Mouse (Mus musculus): ENCODE measurements around the gene Lamtor1. TPM values are rescaled to one million over a fixed set of nuclear protein-coding genes. Genes with fewer than 3 reads are reported as not detected.

Gene Lamtor1
- total RNA-seq, 1 experiment = 106 TPM

- Histone ChIP-seq H3K9ac (ENCODE audit: insufficient read depth, low read depth, low read length, poor library complexity, severe bottlenecking) (no peak overlapping the region), H3K9me3 (ENCODE audit: control insufficient read depth, insufficient read depth, low read depth, low read length) (no peaks in the 10 kb centered on the region), H3K4me1 (ENCODE audit: control insufficient read depth in 2 of 2, insufficient read depth in 2 of 2, low read length in 2 of 2, poor library complexity in 1 of 2) (peaks cover 9 to 13% of the 10 kb centered on the region in 2 experiments; a peak in 3 of 4 replicates), H3K36me3 (ENCODE audit: control insufficient read depth, insufficient read depth, low read length, poor library complexity, severe bottlenecking) (peaks cover 27% of the 10 kb centered on the region), H3K27ac (ENCODE audit: insufficient read depth, low read depth, low read length, poor library complexity, severe bottlenecking) (no peak overlapping the region), H3K4me3 (ENCODE audit: insufficient read depth in 1 of 2, low read depth in 1 of 2, low read length in 2 of 2, poor library complexity in 1 of 2, severe bottlenecking in 1 of 2) (no peak overlapping the region)
- in situ Hi-C loops (cut with MboI; ENCODE audit: low sequenced_read_pairs in 2 of 2, unreplicated experiment in 2 of 2) = no loop called here
- DNase-seq (ENCODE audit: low read depth, low spot score) = no peak
- TF ChIP-seq HCFC1 (IDR thresholded peaks at IDR 0.05; ENCODE audit: borderline replicate concordance, insufficient read depth, low read length) = no peak
- no peak for TF ChIP-seq ZC3H11A (IDR thresholded peaks at IDR 0.05; ENCODE audit: borderline replicate concordance, low read depth, low read length)
- TF ChIP-seq ZNF384 (IDR thresholded peaks at IDR 0.05; ENCODE audit: low read depth, low read length) = no peak
- no peak for TF ChIP-seq CHD2 (IDR thresholded peaks at IDR 0.05; ENCODE audit: low read depth, low read length)
- no peak for TF ChIP-seq MAFK (IDR thresholded peaks at IDR 0.05; ENCODE audit: insufficient read depth, low read depth, low read length)
Measured at GRCm38 (mm10) chr7:101862291-101862690, 43.4 kb upstream of the Lamtor1 start.

GRCm38 (mm10) chr7:101863415-101863814, 42.3 kb upstream of the Lamtor1 start, which contains the start of gene Anapc15:
Anapc15 (plus strand) TSS chr7:101863715.
- Histone ChIP-seq H3K9me3 (ENCODE audit: control insufficient read depth, insufficient read depth, low read depth, low read length) (no peaks in the 10 kb centered on the region), H3K4me1 (ENCODE audit: control insufficient read depth in 2 of 2, insufficient read depth in 2 of 2, low read length in 2 of 2, poor library complexity in 1 of 2) (peaks cover 9 to 16% of the 10 kb centered on the region in 2 experiments), H3K27ac (ENCODE audit: insufficient read depth, low read depth, low read length, poor library complexity, severe bottlenecking) (no peak within 1 kb of the TSS; the same call in 1 of the 2 replicates), H3K9ac (ENCODE audit: insufficient read depth, low read depth, low read length, poor library complexity, severe bottlenecking) (peak within 1 kb of the TSS; percentile 20; the same call in 1 of the 2 replicates), H3K4me3 (ENCODE audit: insufficient read depth in 1 of 2, low read depth in 1 of 2, low read length in 2 of 2, poor library complexity in 1 of 2, severe bottlenecking in 1 of 2) (no peak within 1 kb of the TSS), H3K36me3 (ENCODE audit: control insufficient read depth, insufficient read depth, low read length, poor library complexity, severe bottlenecking) (peaks cover 19% of the 10 kb centered on the region)
- TF ChIP-seq ZC3H11A (IDR thresholded peaks at IDR 0.05; ENCODE audit: borderline replicate concordance, low read depth, low read length) = no peak
- no peak for TF ChIP-seq ZNF384 (IDR thresholded peaks at IDR 0.05; ENCODE audit: low read depth, low read length)
- no peak for TF ChIP-seq MAFK (IDR thresholded peaks at IDR 0.05; ENCODE audit: insufficient read depth, low read depth, low read length)
- no peak for TF ChIP-seq CHD2 (IDR thresholded peaks at IDR 0.05; ENCODE audit: low read depth, low read length)
- no peak for TF ChIP-seq HCFC1 (IDR thresholded peaks at IDR 0.05; ENCODE audit: borderline replicate concordance, insufficient read depth, low read length)
- no peak for DNase-seq (ENCODE audit: low read depth, low spot score)
- in situ Hi-C loops (cut with MboI; ENCODE audit: low sequenced_read_pairs in 2 of 2, unreplicated experiment in 2 of 2) = no loop called here

- TF ChIP-seq HCFC1 (IDR thresholded peaks at IDR 0.05; ENCODE audit: borderline replicate concordance, insufficient read depth, low read length) (no peak), CHD2 (IDR thresholded peaks at IDR 0.05; ENCODE audit: low read depth, low read length) (peak; percentile 39; the same call in 1 of the 2 replicates)
- in situ Hi-C loops (cut with MboI; ENCODE audit: low sequenced_read_pairs in 2 of 2, unreplicated experiment in 2 of 2) = no loop called here
- H3K4me1 ChIP-seq (ENCODE audit: control insufficient read depth in 2 of 2, insufficient read depth in 2 of 2, low read length in 2 of 2, poor library complexity in 1 of 2) = peaks cover 21 to 22% of the 10 kb centered on the region in 2 experiments
- DNase-seq (ENCODE audit: low read depth, low spot score) = peak; percentile 66
- no peaks in the 10 kb centered on the region for H3K9me3 ChIP-seq (ENCODE audit: control insufficient read depth, insufficient read depth, low read depth, low read length)
- peak overlapping the region; percentile 78; the same call in 1 of the 2 replicates for H3K9ac ChIP-seq (ENCODE audit: insufficient read depth, low read depth, low read length, poor library complexity, severe bottlenecking)
- H3K4me3 ChIP-seq (ENCODE audit: insufficient read depth in 1 of 2, low read depth in 1 of 2, low read length in 2 of 2, poor library complexity in 1 of 2, severe bottlenecking in 1 of 2) = peak overlapping the region; percentile 28 to 58
- H3K36me3 ChIP-seq (ENCODE audit: control insufficient read depth, insufficient read depth, low read length, poor library complexity, severe bottlenecking) = peaks cover 10% of the 10 kb centered on the region
- H3K27ac ChIP-seq (ENCODE audit: insufficient read depth, low read depth, low read length, poor library complexity, severe bottlenecking) = peak overlapping the region; percentile 97
Measured at GRCm38 (mm10) chr7:101866491-101867265, 39.0 kb upstream of the Lamtor1 start.

- DNase-seq (ENCODE audit: low read depth, low spot score) = no peak
- Histone ChIP-seq H3K9me3 (ENCODE audit: control insufficient read depth, insufficient read depth, low read depth, low read length) (no peaks in the 10 kb centered on the region), H3K27ac (ENCODE audit: insufficient read depth, low read depth, low read length, poor library complexity, severe bottlenecking) (peak overlapping the region; percentile 97), H3K36me3 (ENCODE audit: control insufficient read depth, insufficient read depth, low read length, poor library complexity, severe bottlenecking) (peaks cover 10% of the 10 kb centered on the region), H3K4me3 (ENCODE audit: insufficient read depth in 1 of 2, low read depth in 1 of 2, low read length in 2 of 2, poor library complexity in 1 of 2, severe bottlenecking in 1 of 2) (peak overlapping the region; percentile 10 to 58; a peak in 3 of 4 replicates), H3K4me1 (ENCODE audit: control insufficient read depth in 2 of 2, insufficient read depth in 2 of 2, low read length in 2 of 2, poor library complexity in 1 of 2) (peaks cover 21 to 22% of the 10 kb centered on the region in 2 experiments), H3K9ac (ENCODE audit: insufficient read depth, low read depth, low read length, poor library complexity, severe bottlenecking) (peak overlapping the region; percentile 78; the same call in 1 of the 2 replicates)
- in situ Hi-C loops (cut with MboI; ENCODE audit: low sequenced_read_pairs in 2 of 2, unreplicated experiment in 2 of 2) = no loop called here
- TF ChIP-seq MAFK (IDR thresholded peaks at IDR 0.05; ENCODE audit: insufficient read depth, low read depth, low read length) (no peak), ZNF384 (IDR thresholded peaks at IDR 0.05; ENCODE audit: low read depth, low read length) (no peak), ZC3H11A (IDR thresholded peaks at IDR 0.05; ENCODE audit: borderline replicate concordance, low read depth, low read length) (no peak), CHD2 (IDR thresholded peaks at IDR 0.05; ENCODE audit: low read depth, low read length) (no peak), HCFC1 (IDR thresholded peaks at IDR 0.05; ENCODE audit: borderline replicate concordance, insufficient read depth, low read length) (no peak)
Measured at GRCm38 (mm10) chr7:101867482-101867881, 38.2 kb upstream of the Lamtor1 start.
